Mouse (Mus musculus) left cerebral cortex, postnatal 36 days (tissue): ENCODE data around the gene Coq2. TPM values are rescaled to one million over a fixed set of nuclear protein-coding genes. Genes with fewer than 3 reads are reported as not detected.

Experiments used
- DNase-seq, 2 experiments: peaks; one replicate each; pipeline ENCODE4 v3.0.0; 2021 to 2022; ENCODE audit warnings: low spot score in 2 of 2, mixed read lengths in 1 of 2
- intact Hi-C: fragments of 180-260 bp; cut with DNase I; formaldehyde crosslinking; loops from one replicate; pipeline ENCODE4 v1.15.1; 2025
- total RNA-seq, 2 experiments: library from RNA; stranded (reverse); gene quantifications; 2 replicates each; pipeline ENCODE4 v1.2.3; 2021

Coq2 gene
- total RNA-seq, 2 experiments from 2014 or later: 74.9 to 76.2 TPM

- intact Hi-C loops: no loop called here
- DNase-seq: no peak
Measured at GRCm38 (mm10) chr5:100666965-100667364, 8.0 kb downstream of the Coq2 start.

GRCm38 (mm10) chr5:100663854-100664253 is 11.1 kb downstream of the Coq2 start:
- no peak for DNase-seq

GRCm38 (mm10) chr5:100663011-100663410 is 11.9 kb downstream of the Coq2 start:
- intact Hi-C loops: loop anchor here (5.0 kb wide), 2 partner anchors 101 to 116 kb away; no protein-coding TSS in a partner anchor
- no peak for DNase-seq

More at GRCm38 (mm10) chr5:100663854-100664253, 11.1 kb downstream of the Coq2 start:
- intact Hi-C loops: loop anchor here (5.0 kb wide), 2 partner anchors 102 to 117 kb away; no protein-coding TSS in a partner anchor

- intact Hi-C loops: no loop called here
- DNase-seq: no peak
Measured at GRCm38 (mm10) chr5:100658460-100658859, 16.5 kb downstream of the Coq2 start.

- intact Hi-C loops: no loop called here
- no peak for DNase-seq
Measured at GRCm38 (mm10) chr5:100656352-100656751, 18.6 kb downstream of the Coq2 start.

- no peak for DNase-seq
Measured at GRCm38 (mm10) chr5:100652327-100652726, 22.6 kb downstream of the Coq2 start.

GRCm38 (mm10) chr5:100651486-100651885 is 23.5 kb downstream of the Coq2 start:
- DNase-seq: no peak
- intact Hi-C loops: no loop called here

More at GRCm38 (mm10) chr5:100652327-100652726, 22.6 kb downstream of the Coq2 start:
- intact Hi-C loops: no loop called here

GRCm38 (mm10) chr5:100650969-100651368 is 24.0 kb downstream of the Coq2 start:
- DNase-seq: no peak
- intact Hi-C loops: no loop called here

- intact Hi-C loops: no loop called here
- DNase-seq: no peak
Measured at GRCm38 (mm10) chr5:100648546-100648945, 26.4 kb downstream of the Coq2 start.

- intact Hi-C loops: no loop called here
- DNase-seq: no peak
Measured at GRCm38 (mm10) chr5:100648046-100648445, 26.9 kb downstream of the Coq2 start.

- intact Hi-C loops: no loop called here
- DNase-seq: no peak
Measured at GRCm38 (mm10) chr5:100646558-100646957, 28.4 kb downstream of the Coq2 start.

- no peak for DNase-seq
- intact Hi-C loops: no loop called here
Measured at GRCm38 (mm10) chr5:100643991-100644535, 30.9 kb downstream of the Coq2 start.

GRCm38 (mm10) chr5:100643253-100643990 is 31.5 kb downstream of the Coq2 start:
- peak in 1 of 2 experiments; percentile 21 for DNase-seq
- intact Hi-C loops: no loop called here

GRCm38 (mm10) chr5:100642316-100642715 is 32.6 kb downstream of the Coq2 start:
- no peak for DNase-seq
- intact Hi-C loops: no loop called here

- no peak for DNase-seq
- intact Hi-C loops: no loop called here
Measured at GRCm38 (mm10) chr5:100638483-100638882, 36.5 kb downstream of the Coq2 start.

GRCm38 (mm10) chr5:100636794-100637544 is 38.0 kb downstream of the Coq2 start:
- intact Hi-C loops: no loop called here
- DNase-seq: peak in 1 of 2 experiments; percentile 16

GRCm38 (mm10) chr5:100635908-100636307 is 39.0 kb downstream of the Coq2 start:
- intact Hi-C loops: no loop called here
- no peak for DNase-seq

GRCm38 (mm10) chr5:100634885-100635478 is 40.0 kb downstream of the Coq2 start:
- DNase-seq: no peak
- intact Hi-C loops: no loop called here

GRCm38 (mm10) chr5:100632540-100633129 is 42.3 kb downstream of the Coq2 start:
- DNase-seq: no peak
- intact Hi-C loops: no loop called here

- intact Hi-C loops: no loop called here
- DNase-seq: no peak
Measured at GRCm38 (mm10) chr5:100628807-100629206, 46.1 kb downstream of the Coq2 start.
